Mouse (Mus musculus) liver, adult 2 months (tissue): ENCODE results near the gene Olfr750.

Experiments
- CTCF ChIP-seq: fragments of 200-500 bp; IDR thresholded peaks from 2 replicates; pipeline ENCODE4 v1.5.1; 2011; ENCODE audit warnings: low read depth, low read length, control low read depth
- POLR2A ChIP-seq: fragments of 200-500 bp; IDR thresholded peaks from 2 replicates; pipeline ENCODE4 v1.6.1; 2011; ENCODE audit warnings: low read length, control low read depth; ENCODE audit not compliant: insufficient read depth; ENCODE audit errors: extremely low read depth

- no peak for TF ChIP-seq POLR2A
- no peak for TF ChIP-seq CTCF
These were observed 15.4 kb upstream of the Olfr750 start for GRCm38 (mm10) chr14:51089674-51090076.
